10 mouse cellular contexts compared by ENCODE assay signal in genomic region chr2:181764600-181764999, GRCm38 (mm10). TPM values are rescaled to one million over a fixed set of nuclear protein-coding genes. Genes with fewer than 3 reads are reported as not detected.
DNase-seq lines count a peak whose midpoint lies in the region; ATAC-seq and TF ChIP-seq lines count a peak whose summit lies in the region.
"Had no signal": no experiment of that assay in that cellular context is flagged by ENCODE, and none has a peak within 500 bp of the region (broad histone marks: within the 10 kb centered on the region; RNA-seq: fewer than 3 reads in every experiment).

No protein-coding gene starts in this region.

- TF ChIP-seq EP300 in lung, postnatal 0 days (IDR thresholded peaks at IDR 0.05), result no peak

- H3K27ac ChIP-seq in lung, postnatal 0 days (ENCODE audit: low read length), result no peak overlapping the region
- H3K27ac ChIP-seq in embryonic facial prominence, embryonic 10.5 days (replicated peaks), result peak overlapping the region; percentile 4
- no peak overlapping the region for H3K27ac ChIP-seq in kidney, embryonic 15.5 days
- H3K27ac ChIP-seq: embryonic facial prominence, embryonic 13.5 days had no signal

- no peak for TF ChIP-seq CTCF in lung, postnatal 0 days (IDR thresholded peaks at IDR 0.05)

- no peak overlapping the region for H3K4me3 ChIP-seq in lung, postnatal 0 days (ENCODE audit: low read depth, low read length)
- peak overlapping the region; percentile 43 for H3K4me3 ChIP-seq in embryonic facial prominence, embryonic 10.5 days
- no peak overlapping the region for H3K4me3 ChIP-seq in kidney, embryonic 15.5 days (replicated peaks)
- H3K4me3 ChIP-seq in myocyte, result no peak overlapping the region
- H3K4me3 ChIP-seq: embryonic facial prominence, embryonic 13.5 days had no signal

- H3K4me1 ChIP-seq in lung, postnatal 0 days (ENCODE audit: insufficient read depth, low read depth, low read length), result no peaks in the 10 kb centered on the region
- H3K4me1 ChIP-seq in embryonic facial prominence, embryonic 10.5 days, result peaks cover 19% of the 10 kb centered on the region
- no peaks in the 10 kb centered on the region for H3K4me1 ChIP-seq in kidney, embryonic 15.5 days

- no peak for ATAC-seq in CD4-positive, CD25-positive, alpha-beta regulatory T cell, adult 4 months
- ATAC-seq in lung, postnatal 0 days, result no peak
- ATAC-seq in kidney, embryonic 15.5 days (replicated peaks; ENCODE audit: low FRiP score), result 0 out of 2 replicates have a peak, but pooled peaks have one; percentile 52
- no peak for ATAC-seq in megakaryocyte, adult 5-6 weeks (ENCODE audit: poor library complexity, severe bottlenecking)

- H3ac ChIP-seq in myocyte (ENCODE audit: control insufficient read depth, insufficient read length), result no peak overlapping the region

- 2% methylated on average over 10 of the region's 10 CpGs for WGBS in lung, postnatal 0 days
- 2% methylated on average over 10 of the region's 10 CpGs for WGBS in embryonic facial prominence, embryonic 10.5 days
- 2% methylated on average over 10 of the region's 10 CpGs for WGBS in kidney, embryonic 15.5 days

- H3K4me2 ChIP-seq in lung, postnatal 0 days (replicated peaks; ENCODE audit: low read depth, low read length), result no peak overlapping the region
- no peak overlapping the region for H3K4me2 ChIP-seq in kidney, embryonic 15.5 days
- H3K4me2 ChIP-seq in myocyte (ENCODE audit: low read depth), result no peak overlapping the region
- H3K4me2 ChIP-seq: embryonic facial prominence, embryonic 13.5 days had no signal

- H3K9me3 ChIP-seq in lung, postnatal 0 days (ENCODE audit: low read length), result no peaks in the 10 kb centered on the region
- no peaks in the 10 kb centered on the region for H3K9me3 ChIP-seq in embryonic facial prominence, embryonic 10.5 days
- no peaks in the 10 kb centered on the region for H3K9me3 ChIP-seq in kidney, embryonic 15.5 days (replicated peaks)
- H3K9me3 ChIP-seq: embryonic facial prominence, embryonic 13.5 days had no signal

- H3K27me3 ChIP-seq in lung, postnatal 0 days (replicated peaks; ENCODE audit: insufficient read depth, low read length), result no peaks in the 10 kb centered on the region
- peaks cover 13% of the 10 kb centered on the region; the same call in 1 of the 2 replicates for H3K27me3 ChIP-seq in embryonic facial prominence, embryonic 10.5 days (replicated peaks; ENCODE audit: low read depth, poor library complexity, severe bottlenecking)
- peaks cover 38% of the 10 kb centered on the region for H3K27me3 ChIP-seq in kidney, embryonic 15.5 days
- no peaks in the 10 kb centered on the region for H3K27me3 ChIP-seq in myocyte (ENCODE audit: control insufficient read depth, insufficient read depth, insufficient read length)

- H3K79me2 ChIP-seq in myocyte (ENCODE audit: control insufficient read depth, insufficient read depth), result no peaks in the 10 kb centered on the region

- no peaks in the 10 kb centered on the region for H3K36me3 ChIP-seq in lung, postnatal 0 days (ENCODE audit: insufficient read depth, low read length)
- no peaks in the 10 kb centered on the region for H3K36me3 ChIP-seq in embryonic facial prominence, embryonic 10.5 days (replicated peaks)
- H3K36me3 ChIP-seq in kidney, embryonic 15.5 days, result no peaks in the 10 kb centered on the region
- no peaks in the 10 kb centered on the region for H3K36me3 ChIP-seq in myocyte (ENCODE audit: control insufficient read depth, insufficient read depth)
- H3K36me3 ChIP-seq: embryonic facial prominence, embryonic 13.5 days had no signal

- H3K9ac ChIP-seq in lung, postnatal 0 days (replicated peaks; ENCODE audit: low read depth), result no peak overlapping the region
- no peak overlapping the region for H3K9ac ChIP-seq in kidney, embryonic 15.5 days
- H3K9ac ChIP-seq: embryonic facial prominence, embryonic 13.5 days had no signal

- TF ChIP-seq POLR2A in myocyte (IDR thresholded peaks at IDR 0.05; ENCODE audit: insufficient read length, low read depth), result no peak

- DNase-seq in CD4-positive, CD25-positive, alpha-beta regulatory T cell, adult 2 months (ENCODE audit: low read depth, low spot score), result peak; percentile 8
- DNase-seq in lung, postnatal 0 days (ENCODE audit: low spot score), result peak; percentile 18
- DNase-seq in lung, postnatal 25 days (ENCODE audit: low spot score), result no peak
- peak; percentile 80 for DNase-seq in embryonic facial prominence, embryonic 10.5 days (ENCODE audit: low spot score)

TF ChIP-seq in myocyte, 11 proteins besides CTCF, POLR2A, EP300 and RAD21:
- no peak for TF ChIP-seq MYOD1 (IDR thresholded peaks at IDR 0.05; ENCODE audit: control insufficient read depth in 1 of 3, insufficient read length in 2 of 3, low read depth in 2 of 3)
- no peak for TF ChIP-seq TCF3 (IDR thresholded peaks at IDR 0.05; ENCODE audit: insufficient read length, low read depth)
- TF ChIP-seq REST (IDR thresholded peaks at IDR 0.05; ENCODE audit: insufficient read depth, insufficient read length), result peak; percentile 90
- TF ChIP-seq TCF12 (IDR thresholded peaks at IDR 0.05; ENCODE audit: insufficient read depth, poor library complexity, severe bottlenecking), result no peak
TF ChIP-seq in myocyte: peak in this region for 1.

RNA-seq across cellular contexts. Expression of gene Myt1, which starts 1.5 kb away (rescaled TPM):
- polyA plus RNA-seq in CD4-positive, CD25-positive, alpha-beta regulatory T cell, adult 4 months (2017; shearing (Covaris generic)), result not detected
- polyA plus RNA-seq in lung, postnatal 0 days (2015; fragmentation: Nextera tagmentation; extraction: Ambion mirVana), result not detected in 2 replicates
- polyA plus RNA-seq in embryonic facial prominence, embryonic 10.5 days (2016; fragmentation: Nextera tagmentation; extraction: Ambion mirVana), result 7.4 and 7.5 TPM in 2 replicates
- 0.26 and 0.71 TPM in 2 replicates for polyA plus RNA-seq in kidney, embryonic 15.5 days (2015; fragmentation: Nextera tagmentation; extraction: Ambion mirVana)
- 0.28 TPM for polyA plus RNA-seq in myocyte (2012; fragmentation: generic; extraction: Trizol)
- total RNA-seq in megakaryocyte, adult 5-6 weeks (2015), result not detected in 2 replicates
- not detected in 2 replicates for total RNA-seq in megakaryocyte, adult 5-6 weeks (2017)
- polyA plus RNA-seq: liver, embryonic 16.5 days had no signal

RNA-seq across cellular contexts. Expression of gene Oprl1, which starts 49.8 kb away (rescaled TPM):
- not detected for polyA plus RNA-seq in CD4-positive, CD25-positive, alpha-beta regulatory T cell, adult 4 months (2017; shearing (Covaris generic))
- 0.20 TPM in 1 of 2 replicates, not detected in the other for polyA plus RNA-seq in lung, postnatal 0 days (2015; fragmentation: Nextera tagmentation; extraction: Ambion mirVana)
- 2.6 and 3.1 TPM in 2 replicates for polyA plus RNA-seq in embryonic facial prominence, embryonic 10.5 days (2016; fragmentation: Nextera tagmentation; extraction: Ambion mirVana)
- polyA plus RNA-seq in kidney, embryonic 15.5 days (2015; fragmentation: Nextera tagmentation; extraction: Ambion mirVana), result 0.36 and 1.9 TPM in 2 replicates
- polyA plus RNA-seq in myocyte (2012; fragmentation: generic; extraction: Trizol), result not detected
- total RNA-seq in megakaryocyte, adult 5-6 weeks (2015), result not detected in 2 replicates
- not detected in 2 replicates for total RNA-seq in megakaryocyte, adult 5-6 weeks (2017)
